Mouse (Mus musculus) forebrain, embryonic 13.5 days (tissue): ENCODE results near the gene Gm21149. TPM values are rescaled to one million over a fixed set of nuclear protein-coding genes. Genes with fewer than 3 reads are reported as not detected.
"Not testable (repeated sequence)": the region's sequence is repeated elsewhere in the genome, so short reads cannot be mapped to it uniquely, and the experiment has no call there.

Source experiments
- ATAC-seq: fragments of 200-750 bp; cut with Nextera tagmentation; 2 replicates; pipeline ENCODE4 v1.8.0; 2017
- H3K27ac ChIP-seq: fragments of 300-500 bp; sonication (generic); 2 replicates; pipeline ENCODE4 v1.5.1; 2015; ENCODE audit warnings: inconsistent platforms, mild to moderate bottlenecking, moderate library complexity
- H3K27me3 ChIP-seq: fragments of 300-500 bp; sonication (generic); 2 replicates; pipeline ENCODE4 v1.6.1; 2015; ENCODE audit warnings: mild to moderate bottlenecking, inconsistent platforms
- H3K36me3 ChIP-seq: fragments of 300-500 bp; sonication (generic); 2 replicates; pipeline ENCODE4 v1.6.1; 2015; ENCODE audit warnings: mild to moderate bottlenecking, inconsistent platforms; ENCODE audit not compliant: poor library complexity, severe bottlenecking
- H3K4me1 ChIP-seq: fragments of 300-500 bp; sonication (generic); 2 replicates; pipeline ENCODE4 v1.6.1; 2015; ENCODE audit warnings: inconsistent platforms
- H3K4me2 ChIP-seq: fragments of 300-500 bp; sonication (generic); 2 replicates; pipeline ENCODE4 v1.6.1; 2015; ENCODE audit warnings: inconsistent platforms, mild to moderate bottlenecking, moderate library complexity
- H3K4me3 ChIP-seq: fragments of 300-500 bp; sonication (generic); 2 replicates; pipeline ENCODE4 v1.5.1; 2015; ENCODE audit warnings: mild to moderate bottlenecking, inconsistent platforms
- H3K9ac ChIP-seq: fragments of 300-500 bp; sonication (generic); 2 replicates; pipeline ENCODE4 v1.6.1; 2015; ENCODE audit warnings: mild to moderate bottlenecking, inconsistent platforms
- H3K9me3 ChIP-seq: fragments of 300-500 bp; sonication (generic); replicated peaks from 2 replicates; pipeline ENCODE4 v1.6.1; 2016; ENCODE audit warnings: inconsistent platforms
- WGBS: fragments of 180-500 bp; shearing (Covaris S2); methylation state at CpG from one replicate; pipeline ENCODE4 v1.1.7; 2015; 5-methylcytosine and 5-hydroxymethylcytosine counted together
- polyA plus RNA-seq: library from polyadenylated mRNA; unstranded; fragments of >200 nt; fragmentation: Nextera tagmentation; extraction: Ambion mirVana; gene quantifications from 2 replicates; pipeline ENCODE4 v1.2.1, GENCODE M21; 2015

Gm21149 gene
- not detected in 2 replicates for polyA plus RNA-seq

- not testable (repeated sequence) for H3K9ac ChIP-seq, H3K27me3 ChIP-seq, H3K4me1 ChIP-seq, H3K4me3 ChIP-seq, ATAC-seq, H3K36me3 ChIP-seq, H3K27ac ChIP-seq, H3K4me2 ChIP-seq
- peaks cover 26% of the 10 kb centered on the region for H3K9me3 ChIP-seq
- 69% methylated on average over 1 of the region's 1 CpGs for WGBS
Measured at GRCm38 (mm10) chr5:15476423-15476822, at the start of gene Gm21149. TSS of gene Gm21149 (minus strand) at chr5:15476523.

GRCm38 (mm10) chr5:15522470-15522869 lies 46.1 kb upstream of the Gm21149 start:
- not testable (repeated sequence) for H3K4me3 ChIP-seq, H3K27me3 ChIP-seq, H3K4me1 ChIP-seq, H3K36me3 ChIP-seq, H3K4me2 ChIP-seq, ATAC-seq, H3K9ac ChIP-seq, H3K27ac ChIP-seq
- peaks cover 20% of the 10 kb centered on the region for H3K9me3 ChIP-seq

GRCm38 (mm10) chr5:15522028-15522427 lies 45.7 kb upstream of the Gm21149 start:
- ATAC-seq, H3K9ac ChIP-seq, H3K4me1 ChIP-seq, H3K4me3 ChIP-seq, H3K36me3 ChIP-seq, H3K27ac ChIP-seq, H3K27me3 ChIP-seq, H3K4me2 ChIP-seq: not testable (repeated sequence)
- WGBS, result 35% methylated on average over 2 of the region's 2 CpGs
- peaks cover 18% of the 10 kb centered on the region for H3K9me3 ChIP-seq

GRCm38 (mm10) chr5:15520418-15520817 lies 44.1 kb upstream of the Gm21149 start:
- not testable (repeated sequence) for H3K27me3 ChIP-seq

GRCm38 (mm10) chr5:15517150-15517549 lies 40.8 kb upstream of the Gm21149 start:
- H3K4me3 ChIP-seq, ATAC-seq, H3K4me2 ChIP-seq, H3K9ac ChIP-seq, H3K4me1 ChIP-seq, H3K27ac ChIP-seq, H3K27me3 ChIP-seq, H3K36me3 ChIP-seq: not testable (repeated sequence)
- H3K9me3 ChIP-seq, result peaks cover 20% of the 10 kb centered on the region
- 69% methylated on average over 2 of the region's 2 CpGs for whole genome bisulfite sequencing

More at GRCm38 (mm10) chr5:15520418-15520817, 44.1 kb upstream of the Gm21149 start:
- H3K9me3 ChIP-seq, H3K4me3 ChIP-seq, H3K9ac ChIP-seq, ATAC-seq, H3K27ac ChIP-seq, H3K36me3 ChIP-seq, H3K4me2 ChIP-seq, H3K4me1 ChIP-seq: not testable (repeated sequence)
- 23% methylated on average over 5 of the region's 5 CpGs for WGBS

- not testable (repeated sequence) for H3K4me3 ChIP-seq, H3K4me1 ChIP-seq, H3K4me2 ChIP-seq, H3K27ac ChIP-seq, H3K36me3 ChIP-seq, H3K9ac ChIP-seq, ATAC-seq, H3K27me3 ChIP-seq
- peaks cover 36% of the 10 kb centered on the region for H3K9me3 ChIP-seq
- 69% methylated on average over 3 of the region's 3 CpGs for WGBS
Measured at GRCm38 (mm10) chr5:15512236-15512635, 35.9 kb upstream of the Gm21149 start.

- H3K27ac ChIP-seq, ATAC-seq, H3K4me3 ChIP-seq, H3K27me3 ChIP-seq, H3K36me3 ChIP-seq, H3K4me2 ChIP-seq, H3K9ac ChIP-seq, H3K4me1 ChIP-seq: not testable (repeated sequence)
- peaks cover 44% of the 10 kb centered on the region for H3K9me3 ChIP-seq
- WGBS, result 79% methylated on average over 1 of the region's 1 CpGs
Measured at GRCm38 (mm10) chr5:15509911-15510310, 33.6 kb upstream of the Gm21149 start.

- not testable (repeated sequence) for ATAC-seq, H3K27me3 ChIP-seq
- 68% methylated on average over 6 of the region's 6 CpGs for WGBS
Measured at GRCm38 (mm10) chr5:15508460-15509451, 32.4 kb upstream of the Gm21149 start.

GRCm38 (mm10) chr5:15507757-15508459 lies 31.6 kb upstream of the Gm21149 start:
- H3K36me3 ChIP-seq, H3K27ac ChIP-seq, H3K9ac ChIP-seq, H3K4me3 ChIP-seq, H3K4me2 ChIP-seq, H3K27me3 ChIP-seq, H3K4me1 ChIP-seq: not testable (repeated sequence)
- ATAC-seq, result 0 out of 2 replicates have a peak, but pooled peaks have one; percentile 45
- peaks cover 44% of the 10 kb centered on the region for H3K9me3 ChIP-seq
- WGBS, result 64% methylated on average over 6 of the region's 6 CpGs

More at GRCm38 (mm10) chr5:15508460-15509451, 32.4 kb upstream of the Gm21149 start:
- H3K9me3 ChIP-seq, result peaks cover 45% of the 10 kb centered on the region
- not testable (repeated sequence) for H3K4me2 ChIP-seq, H3K9ac ChIP-seq, H3K36me3 ChIP-seq, H3K4me1 ChIP-seq, H3K27ac ChIP-seq, H3K4me3 ChIP-seq

GRCm38 (mm10) chr5:15507309-15507619 lies 30.9 kb upstream of the Gm21149 start:
- no peaks in the 10 kb centered on the region for H3K4me1 ChIP-seq
- H3K9me3 ChIP-seq, result peaks cover 46% of the 10 kb centered on the region
- H3K4me3 ChIP-seq, result no peak overlapping the region
- no peak overlapping the region for H3K4me2 ChIP-seq
- no peaks in the 10 kb centered on the region for H3K27me3 ChIP-seq
- H3K9ac ChIP-seq, result no peak overlapping the region
- H3K36me3 ChIP-seq, result no peaks in the 10 kb centered on the region
- no peak; the same call in 1 of the 2 replicates for ATAC-seq
- 76% methylated on average over 3 of the region's 3 CpGs for WGBS
- H3K27ac ChIP-seq, result no peak overlapping the region

GRCm38 (mm10) chr5:15506575-15507308 lies 30.4 kb upstream of the Gm21149 start:
- 43% methylated on average over 16 of the region's 16 CpGs for WGBS
- Histone ChIP-seq H3K36me3 (no peaks in the 10 kb centered on the region), H3K27ac (no peak overlapping the region), H3K4me1 (no peaks in the 10 kb centered on the region), H3K4me3 (peak overlapping the region; percentile 22), H3K9me3 (peaks cover 45% of the 10 kb centered on the region), H3K9ac (no peak overlapping the region), H3K27me3 (no peaks in the 10 kb centered on the region), H3K4me2 (peak overlapping the region; percentile 35)
- peak; percentile 87 for ATAC-seq
